Mouse (Mus musculus) layer of hippocampus, adult 9-11 months (tissue): Measurements from ENCODE around the gene Rab4a.
A peak's percentile ranks its signal among the peaks of the same experiment; 100 is the strongest.

Experiments used
- DNase-seq: peaks from one replicate; pipeline ENCODE4 v3.0.0; 2022

The Rab4a gene

DNA sequence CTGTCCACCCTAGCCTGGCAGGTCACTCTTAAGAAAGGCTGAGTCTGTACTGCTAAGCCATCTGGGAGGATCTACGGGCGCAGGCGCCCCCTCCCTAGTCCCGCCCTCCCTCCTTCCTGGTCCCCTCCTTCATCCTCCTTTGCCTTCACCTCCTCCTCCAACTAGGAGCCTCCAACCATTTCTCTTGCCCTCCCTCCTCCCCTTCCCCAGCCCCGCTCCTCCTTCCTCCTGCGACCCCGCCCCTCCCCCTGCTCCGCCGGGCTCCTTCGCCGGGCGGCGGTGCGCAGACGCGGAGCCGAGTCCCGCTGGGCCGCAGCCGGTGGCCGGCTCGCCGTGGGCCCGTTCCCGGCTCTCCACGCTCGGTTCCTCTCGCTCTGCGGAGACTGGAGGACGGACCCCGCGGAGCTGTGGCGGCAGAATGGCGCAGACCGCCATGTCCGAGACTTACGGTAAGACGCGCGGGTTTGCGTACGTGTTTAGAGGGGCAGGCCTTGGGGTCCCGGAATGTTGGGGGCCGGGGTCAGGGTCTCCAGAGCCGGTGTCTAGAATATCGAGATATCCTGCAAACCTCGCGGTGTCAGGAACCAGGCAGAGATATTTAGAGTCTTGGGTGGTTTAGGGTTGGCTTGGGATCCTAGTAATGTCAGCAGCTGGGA is at the start of gene Rab4a:
Gene Rab4a, plus strand, starts transcription at position 268 of the 656 bp plus-strand sequence.
- DNase-seq = peak; percentile 72

DNA sequence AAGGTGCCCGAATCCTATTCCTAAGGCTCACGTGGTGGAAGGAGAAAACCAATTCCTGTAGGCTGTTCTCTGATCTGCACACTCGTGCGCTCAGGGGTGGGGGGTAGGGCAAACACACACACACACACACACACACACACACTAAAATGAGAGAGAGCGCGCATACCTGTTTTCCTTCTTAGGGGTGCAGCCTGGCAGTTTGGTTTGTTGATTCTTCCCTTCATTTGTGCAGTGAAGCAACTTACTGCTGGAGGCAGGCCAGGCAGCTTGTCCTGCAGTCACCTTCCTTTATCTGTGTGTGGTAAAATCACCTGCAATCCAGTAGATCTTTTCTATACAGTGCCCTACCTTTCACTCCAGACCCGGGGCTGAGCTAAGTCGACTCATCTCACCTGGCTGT is 48.9 kb upstream of the Rab4a start:
- no peak for DNase-seq

DNA sequence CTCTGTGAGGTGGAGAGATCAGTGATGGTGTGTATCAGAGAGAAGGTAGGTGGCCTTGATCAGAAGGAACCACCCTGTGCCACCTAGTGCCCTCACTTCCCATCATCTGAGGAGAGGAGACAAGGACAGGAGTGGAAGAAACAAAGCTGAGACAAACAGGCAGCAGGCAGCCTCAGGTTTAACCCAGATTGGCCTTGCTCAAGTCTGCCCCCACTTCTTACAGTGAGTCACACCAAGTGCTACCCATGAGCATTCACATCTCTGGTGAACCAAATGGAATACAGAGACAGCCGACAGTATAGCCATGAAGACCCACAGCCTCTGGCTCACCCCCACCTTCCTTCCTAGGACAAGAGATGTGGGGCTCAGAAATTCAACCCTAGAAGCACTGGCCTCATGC is 46.9 kb upstream of the Rab4a start:
- DNase-seq = no peak

DNA sequence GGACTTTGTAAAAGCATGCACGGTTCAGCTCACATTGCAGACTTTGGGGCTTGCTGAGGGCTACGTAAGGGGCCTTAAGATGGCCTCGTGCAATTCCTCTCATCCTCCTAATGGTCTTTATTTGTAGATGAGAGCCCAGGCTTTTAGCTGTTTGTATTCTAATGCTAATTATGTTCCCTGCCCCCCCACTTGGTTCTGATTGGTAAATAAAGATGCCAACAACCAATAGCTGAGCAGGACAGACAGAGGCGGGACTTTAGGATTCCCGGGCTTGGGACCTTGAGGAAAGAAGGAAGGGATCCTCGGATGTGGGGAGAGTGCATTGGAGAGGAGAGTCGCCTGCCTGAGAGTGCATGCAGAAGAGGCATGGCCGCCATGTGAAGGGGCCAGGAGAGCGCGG is 45.9 kb upstream of the Rab4a start:
- DNase-seq = no peak

DNA sequence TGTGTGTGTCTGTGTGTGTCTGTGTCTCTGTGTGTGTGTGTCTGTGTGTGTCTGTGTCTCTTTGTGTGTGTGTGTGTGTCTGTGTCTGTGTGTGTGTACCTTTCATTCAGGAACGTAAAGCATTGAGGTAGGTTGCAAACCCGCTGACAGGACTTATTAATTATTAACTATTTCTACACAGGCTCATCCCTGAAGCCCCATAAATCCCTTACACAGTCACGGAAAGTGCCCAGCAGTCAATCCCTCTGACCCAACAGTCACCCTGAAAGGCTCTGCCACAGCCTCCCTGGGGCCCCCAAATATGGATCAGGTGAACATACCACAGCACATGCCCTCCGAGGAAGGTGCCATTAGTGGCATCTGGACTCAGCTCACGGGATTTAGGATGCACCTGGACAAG is 45.2 kb upstream of the Rab4a start:
- DNase-seq = no peak

DNA sequence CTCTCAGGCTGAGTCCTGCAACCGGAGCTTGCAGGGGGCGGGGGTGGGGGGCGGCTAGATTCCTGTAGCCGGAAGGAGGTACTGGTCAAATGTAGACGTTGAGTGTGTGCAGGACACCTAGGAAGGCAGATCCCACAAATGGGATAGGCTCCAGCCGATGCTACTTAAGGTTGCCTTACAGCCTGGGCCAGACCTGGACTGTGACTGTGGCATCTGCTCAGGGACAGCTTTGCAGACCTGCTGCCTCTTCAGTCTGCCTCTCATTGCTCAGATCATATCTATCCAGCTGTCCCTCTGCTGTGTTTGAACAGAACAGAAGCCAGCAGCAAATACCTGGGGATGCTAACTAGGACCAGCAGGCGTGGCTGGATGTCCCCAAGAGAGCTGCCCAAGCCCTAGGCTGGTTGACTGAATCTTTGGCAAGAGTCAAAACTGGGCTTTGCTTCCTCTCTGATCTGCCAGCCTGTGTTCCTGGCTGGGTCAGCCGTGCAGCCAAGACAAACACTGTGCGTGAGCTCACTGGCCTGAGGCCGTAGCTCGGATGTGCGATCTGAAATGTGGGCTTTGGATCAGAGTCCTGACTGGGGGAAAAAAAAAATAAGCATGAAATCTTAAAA is 44.4 kb upstream of the Rab4a start:
- DNase-seq = no peak

DNA sequence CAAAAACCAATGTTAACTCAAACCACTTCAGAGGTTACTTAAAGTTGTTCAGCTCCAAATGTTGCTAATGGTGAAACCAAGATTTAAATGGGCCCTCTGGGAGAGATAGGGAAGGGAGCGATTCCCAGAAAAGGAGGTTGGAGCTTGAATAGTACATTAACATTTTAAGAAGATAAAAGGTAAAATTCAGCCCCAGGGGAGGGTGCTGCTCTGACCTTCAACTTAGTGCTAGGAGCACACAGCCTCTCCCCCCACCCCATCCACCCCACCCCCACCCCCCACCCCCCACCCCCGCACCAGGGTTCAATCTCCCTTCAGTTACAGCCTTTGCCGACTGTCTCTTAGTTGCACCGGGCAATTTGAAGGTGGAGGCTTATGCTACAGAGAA is 43.9 kb upstream of the Rab4a start:
- DNase-seq = no peak

DNA sequence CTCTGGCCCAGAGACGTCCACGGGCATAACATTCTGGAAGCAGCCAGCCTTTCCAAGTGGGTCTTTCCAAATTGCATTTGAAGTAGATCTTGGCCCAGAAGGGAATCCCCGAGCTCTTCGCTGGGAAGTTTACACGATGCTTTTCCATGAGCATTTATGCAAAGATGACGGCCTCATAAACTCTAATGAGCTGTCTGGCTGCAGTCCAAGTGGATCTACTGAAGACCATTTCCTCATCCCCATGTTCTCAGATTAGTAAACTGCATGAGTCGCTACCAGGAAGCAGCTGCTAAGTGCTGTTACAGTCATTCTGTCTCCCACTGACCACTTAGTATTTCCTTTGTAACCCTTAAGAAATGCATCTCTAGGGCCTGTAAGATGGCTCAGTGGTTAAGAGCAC is 42.4 kb upstream of the Rab4a start:
- DNase-seq = no peak

DNA sequence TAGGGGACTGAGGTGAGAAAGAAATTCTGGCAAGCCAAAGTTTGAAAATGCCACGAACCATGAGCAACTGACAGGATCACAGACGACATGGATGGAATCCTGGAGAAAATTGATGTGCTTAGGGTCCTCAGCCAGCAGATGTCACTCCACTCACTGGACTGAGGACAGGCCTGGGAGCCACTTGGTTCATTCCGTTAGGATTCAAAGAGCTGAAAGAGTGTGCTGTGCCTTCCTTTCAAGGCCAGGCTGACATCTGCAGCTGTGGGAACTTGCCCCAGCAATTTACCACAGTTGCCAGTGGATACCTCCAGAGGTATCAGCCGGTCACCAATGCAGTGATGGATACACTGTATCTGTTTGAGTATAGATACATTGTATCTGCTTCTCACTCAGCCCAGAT is 41.1 kb upstream of the Rab4a start:
- DNase-seq = peak; percentile 47

DNA sequence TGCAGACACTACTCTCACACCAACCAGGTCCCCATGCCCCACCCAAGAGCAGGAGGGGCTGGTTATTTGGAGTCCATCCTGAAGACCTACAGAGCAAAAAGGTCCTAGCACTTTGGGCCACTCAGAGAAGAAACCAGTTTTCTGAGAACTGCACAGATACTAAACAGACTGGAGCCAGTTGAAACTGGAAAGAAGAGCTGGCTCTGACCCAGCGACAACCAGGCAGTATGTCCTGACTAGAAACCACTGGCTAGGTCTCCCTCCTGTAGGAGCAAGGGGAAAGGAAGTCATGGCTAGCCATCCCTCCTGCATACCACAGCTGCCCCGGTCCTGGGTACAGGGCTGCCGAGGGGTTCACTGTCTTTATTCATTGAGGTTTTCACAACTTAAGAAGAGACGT is 39.3 kb upstream of the Rab4a start:
- DNase-seq = no peak

DNA sequence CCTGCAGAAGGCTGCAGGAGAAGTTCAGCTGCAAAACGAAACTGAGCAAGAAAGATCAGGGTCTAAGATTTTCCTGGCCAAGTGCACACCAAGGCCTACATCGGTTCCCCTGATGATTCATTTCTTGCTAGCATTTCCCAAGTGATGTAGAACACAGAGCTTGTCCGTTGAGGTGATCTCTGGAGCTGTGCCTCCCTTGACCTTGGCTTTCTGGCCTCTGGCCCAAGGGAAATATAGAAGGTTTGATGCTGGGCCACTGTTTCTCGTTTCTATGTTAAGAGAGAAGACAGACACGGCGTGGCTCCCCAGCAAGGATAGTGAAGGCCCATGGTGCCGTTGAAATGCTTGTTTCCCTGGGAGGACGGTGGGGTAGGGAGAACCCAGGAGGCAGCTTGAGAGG is 37.9 kb upstream of the Rab4a start:
- DNase-seq = no peak

DNA sequence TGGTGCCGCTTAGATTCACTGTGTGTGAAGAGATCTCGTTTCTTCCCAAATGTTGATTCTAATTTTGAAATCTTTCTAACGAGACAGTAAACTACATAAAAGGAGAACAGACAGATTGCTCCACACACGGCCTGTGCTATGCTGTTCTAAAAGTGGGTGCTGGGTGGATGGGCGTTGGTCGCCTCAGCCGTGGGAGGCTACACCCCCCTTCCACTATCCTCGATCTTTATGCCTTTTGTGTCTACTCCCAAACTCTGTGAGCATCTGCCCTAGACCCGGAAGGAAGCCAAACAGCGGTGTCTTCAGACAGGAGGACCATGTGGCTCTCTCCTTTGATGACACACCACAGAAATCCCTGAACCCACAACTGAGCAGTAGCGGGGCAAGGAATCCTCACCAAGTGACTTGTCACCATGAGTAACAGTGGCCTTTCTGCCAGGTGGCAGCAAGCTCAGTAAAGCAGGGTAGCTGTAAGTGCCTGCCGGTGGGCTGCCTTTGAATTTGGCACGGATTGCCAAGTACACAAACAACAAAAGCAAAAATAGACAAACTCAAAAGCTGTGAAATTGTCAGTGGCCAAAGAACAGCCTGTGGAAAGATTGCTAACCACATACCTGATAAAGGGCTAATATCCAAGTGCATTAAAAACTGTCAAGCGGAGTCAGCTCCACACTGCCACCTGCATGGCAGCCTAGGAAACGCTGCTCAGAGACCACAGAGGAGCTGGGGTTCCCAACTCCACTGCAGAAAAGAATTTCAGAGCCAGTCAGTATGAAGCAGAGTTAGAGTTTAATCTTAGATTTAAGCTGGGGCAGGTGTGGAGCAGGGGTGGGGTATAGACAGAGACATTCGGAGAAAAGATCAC is 37.1 kb upstream of the Rab4a start:
- DNase-seq = peak; percentile 76

DNA sequence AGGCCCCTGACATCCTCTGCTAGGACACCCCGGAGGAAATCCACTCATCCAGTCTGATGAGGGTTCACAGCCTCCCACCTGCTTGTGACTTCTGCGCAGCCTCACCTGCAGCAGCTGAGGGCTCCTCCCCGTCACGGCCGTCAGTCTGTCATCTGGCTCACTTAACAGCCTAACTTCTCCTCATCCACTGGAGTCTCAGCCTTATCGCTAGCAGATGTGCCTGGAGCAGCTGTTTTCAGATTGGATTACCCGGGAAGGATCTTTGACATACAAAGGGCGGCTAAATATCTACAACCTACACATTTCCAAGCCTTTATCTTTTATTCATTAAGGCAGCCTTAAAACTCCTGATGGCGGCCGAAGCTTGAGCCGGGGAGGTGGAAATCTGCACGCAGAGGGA is 32.3 kb upstream of the Rab4a start:
- no peak for DNase-seq

DNA sequence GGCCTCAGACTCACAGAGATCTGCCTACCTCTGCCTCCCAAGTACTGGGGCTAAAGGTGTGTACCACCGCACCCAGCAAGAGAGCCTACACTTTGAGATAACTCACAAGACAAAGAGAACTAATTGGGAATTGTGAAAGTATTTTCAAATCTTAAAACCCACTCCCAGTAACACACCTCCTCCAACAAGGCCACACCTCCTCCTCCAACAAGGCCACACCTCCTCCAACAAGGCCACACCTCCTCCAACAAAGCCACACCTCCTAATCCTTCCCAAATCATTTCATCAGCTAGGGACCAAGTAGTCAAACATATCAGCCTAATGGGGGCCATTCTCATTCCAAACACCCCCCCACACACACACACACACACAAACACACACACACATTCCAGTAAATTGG is 31.3 kb upstream of the Rab4a start:
- no peak for DNase-seq

DNA sequence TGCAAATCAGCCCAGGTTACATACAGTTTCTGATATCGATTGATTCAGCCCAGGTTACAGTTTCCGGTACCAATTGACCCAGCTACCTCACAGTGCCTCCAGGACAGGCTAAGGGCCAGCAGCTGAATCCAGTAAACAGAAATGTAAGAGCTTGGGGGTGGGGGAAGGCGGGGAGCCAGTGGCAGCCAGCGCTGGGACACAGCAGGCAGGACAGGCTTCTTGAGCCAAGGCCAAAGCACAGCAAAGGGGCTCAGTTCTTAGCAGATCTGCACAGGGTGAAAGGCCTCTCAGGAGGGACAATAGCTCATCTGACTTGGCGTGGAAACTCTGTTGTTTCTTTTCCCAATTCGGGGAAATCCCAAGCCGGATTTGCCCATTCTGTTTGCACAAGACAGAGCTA is 28.5 kb upstream of the Rab4a start:
- peak; percentile 82 for DNase-seq

DNA sequence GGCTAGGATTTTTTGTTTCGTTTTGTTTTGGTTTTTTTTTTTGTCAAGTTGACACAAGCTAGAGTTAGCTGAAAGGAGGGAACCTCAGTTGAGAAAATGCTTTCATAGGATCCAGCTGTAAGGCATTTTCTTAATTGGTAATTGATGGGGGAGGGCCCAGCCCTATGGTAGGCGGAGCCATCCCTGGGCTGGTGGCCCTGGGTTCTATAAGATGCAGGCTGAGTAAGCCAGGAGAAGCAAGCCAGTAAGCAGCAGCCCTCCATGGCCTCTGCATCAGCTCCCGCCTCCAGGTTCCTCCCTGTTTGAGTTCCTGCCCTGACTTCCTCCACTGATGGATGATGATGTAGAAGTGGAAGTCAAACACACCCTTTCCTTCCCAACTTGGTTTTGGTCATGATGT is 25.3 kb upstream of the Rab4a start:
- DNase-seq = no peak

DNA sequence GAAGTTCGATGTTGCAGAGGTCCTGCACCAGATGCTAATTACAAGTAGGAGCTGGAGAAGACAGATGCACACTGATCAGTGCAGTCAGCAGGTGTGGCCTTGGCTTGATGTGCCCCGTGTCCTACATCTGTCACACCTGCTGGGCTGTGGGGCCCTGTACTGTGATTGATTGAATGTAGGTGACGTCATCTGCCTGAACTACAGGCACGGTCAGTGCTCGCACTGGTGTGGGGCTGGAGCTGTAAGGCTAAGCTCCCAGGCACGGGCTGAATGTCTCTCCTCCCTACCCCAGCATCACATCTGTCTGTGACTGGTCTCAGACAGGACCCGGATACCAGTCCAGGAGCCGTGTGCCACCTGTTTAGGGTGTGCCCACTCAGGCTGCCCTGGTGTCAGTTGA is 24.5 kb upstream of the Rab4a start:
- no peak for DNase-seq

DNA sequence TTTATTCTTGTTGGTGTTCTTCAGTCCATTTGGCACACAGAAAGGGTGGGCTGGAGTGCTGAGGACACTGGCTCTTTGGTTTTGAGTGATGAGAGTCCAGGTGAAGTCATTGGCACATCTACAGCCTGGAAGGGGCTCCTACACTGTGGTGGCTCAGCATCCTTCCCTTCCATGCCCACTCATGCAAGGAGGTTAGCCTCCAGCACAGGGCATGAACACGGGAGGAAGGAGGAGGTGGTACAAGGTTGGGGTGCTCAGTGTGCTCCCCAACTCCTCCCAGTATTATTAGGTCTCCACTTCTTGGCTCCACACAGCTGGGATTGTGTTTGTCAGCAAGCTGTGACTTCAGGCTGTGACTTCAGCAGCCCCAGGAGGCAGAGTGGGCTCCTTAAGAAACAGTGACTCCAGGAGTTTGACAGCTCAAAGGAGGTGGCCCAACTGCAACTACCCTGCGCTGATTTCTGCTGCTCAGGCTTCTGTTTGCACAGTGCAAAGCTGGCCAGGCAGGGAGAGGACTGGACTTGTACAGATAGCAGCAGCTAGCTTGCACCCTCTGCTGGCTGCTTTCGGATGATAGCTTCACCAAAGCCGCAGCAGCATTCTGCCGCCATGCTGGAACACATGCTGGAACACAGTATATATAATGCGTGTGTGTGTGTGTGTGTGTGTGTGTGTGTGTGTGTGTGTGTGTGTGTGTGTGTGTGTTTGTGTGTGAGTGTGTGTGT is 22.1 kb upstream of the Rab4a start:
- DNase-seq = peak; percentile 87

DNA sequence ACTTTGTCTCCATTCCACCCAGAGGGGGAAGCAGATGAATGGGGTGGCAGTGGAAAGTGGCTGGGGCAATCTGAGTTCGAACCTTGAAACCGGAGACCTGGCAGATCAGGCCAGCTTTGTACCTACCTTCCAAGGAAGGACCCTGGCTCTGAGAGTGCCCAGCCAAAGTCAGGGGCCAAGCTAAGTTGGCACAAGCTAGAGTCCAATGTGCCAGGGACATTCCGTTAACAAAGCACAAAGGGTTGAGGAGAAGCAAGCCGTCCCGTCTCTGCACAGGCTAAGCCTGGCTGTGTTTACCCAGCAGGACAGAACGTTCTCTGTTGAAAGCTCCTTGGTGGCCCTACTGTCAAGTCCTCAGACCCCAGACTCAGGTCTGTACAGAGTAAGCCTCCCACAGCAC is 19.6 kb upstream of the Rab4a start:
- DNase-seq = peak; percentile 73

DNA sequence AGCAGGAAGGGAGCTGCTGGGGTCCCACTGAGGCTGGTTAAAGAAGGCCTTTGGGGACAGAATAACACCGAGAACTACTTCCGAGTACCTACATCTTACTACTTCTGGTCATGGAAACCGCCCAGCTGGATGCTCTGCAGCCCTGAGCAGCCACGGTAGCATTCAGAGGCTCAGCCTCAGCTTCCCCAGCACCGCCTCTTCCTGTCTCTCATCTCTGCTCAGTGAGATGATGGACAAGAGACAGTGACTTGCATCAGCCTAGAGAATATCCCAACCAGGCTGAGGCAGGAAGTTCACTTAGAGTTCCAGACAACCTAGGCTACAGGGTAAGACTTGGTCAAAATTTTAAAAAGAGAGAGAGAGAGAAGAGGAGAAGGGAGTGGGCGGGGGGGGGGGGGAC is 19.1 kb upstream of the Rab4a start:
- DNase-seq = no peak

DNA sequence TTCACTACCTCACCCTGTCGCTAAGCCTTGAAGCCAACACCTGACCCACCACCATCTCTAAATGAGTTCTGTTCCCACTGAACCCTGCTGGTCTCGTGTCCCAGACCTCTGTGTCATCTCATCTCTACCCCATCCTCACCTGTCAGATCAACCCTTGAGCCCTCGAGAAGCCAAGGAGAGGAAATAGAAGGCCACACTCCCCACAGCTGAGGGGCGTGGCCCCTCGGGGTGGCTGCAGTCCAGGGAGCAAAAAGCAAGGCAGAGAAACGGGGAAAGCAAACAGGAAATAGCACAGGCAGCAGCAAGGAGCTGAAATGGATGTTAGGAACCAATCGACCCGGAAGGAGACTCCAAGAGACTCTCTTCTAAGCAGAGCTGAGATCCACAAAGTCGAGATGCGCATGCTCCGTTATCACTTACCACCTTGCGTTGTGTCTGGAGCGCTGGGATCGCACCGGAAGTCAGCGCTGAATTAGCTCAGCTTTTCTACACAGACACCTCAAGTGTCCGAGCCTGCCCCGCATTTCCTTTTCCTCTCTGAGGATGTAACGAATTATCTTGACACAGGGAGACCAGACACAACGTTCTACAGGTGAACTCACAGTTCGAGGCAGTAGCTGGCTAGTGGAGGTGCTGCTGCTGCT is 18.4 kb upstream of the Rab4a start:
- DNase-seq = no peak

DNA sequence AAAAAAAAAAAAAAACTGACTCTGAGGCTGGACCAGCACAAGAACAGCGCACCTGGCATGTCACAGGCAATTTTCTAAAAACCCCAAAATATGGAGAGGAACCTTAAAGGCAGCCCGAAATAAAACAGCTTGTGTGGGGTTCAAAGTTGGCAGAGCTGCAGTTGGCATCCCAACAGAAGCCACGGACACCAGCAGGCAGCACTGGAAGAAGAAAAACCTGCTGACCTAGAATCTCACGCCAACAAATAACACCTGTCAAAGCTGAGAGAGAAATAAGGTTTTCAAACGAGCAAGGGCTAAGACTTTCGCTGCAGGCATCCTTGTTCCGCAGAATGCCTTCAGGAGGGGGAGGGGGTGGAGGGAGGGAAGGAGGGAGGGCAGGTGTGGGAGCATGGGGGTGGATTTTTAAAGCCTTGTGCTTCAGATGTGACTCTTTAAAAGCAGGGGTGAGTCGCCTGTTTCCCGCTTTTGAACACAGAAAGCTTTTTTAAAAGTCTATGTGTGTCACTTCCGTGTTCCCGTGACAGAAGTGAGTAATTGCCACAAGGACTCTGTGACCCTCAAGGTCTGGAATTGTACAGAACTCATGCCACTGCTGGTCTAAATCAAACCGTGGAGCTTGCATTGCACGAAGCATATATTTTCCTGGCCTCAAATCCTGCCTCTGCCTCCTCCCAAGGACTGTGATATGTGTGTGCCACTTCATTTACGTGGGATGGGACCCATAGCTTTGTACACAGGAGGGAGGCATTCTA is 17.2 kb upstream of the Rab4a start:
- DNase-seq = no peak
